Mouse (Mus musculus) cerebellum, adult 2 months (tissue): ENCODE data around the gene Ppp1r3f. TPM values are rescaled to one million over a fixed set of nuclear protein-coding genes. Genes with fewer than 3 reads are reported as not detected.

Source experiments
- DNase-seq, 2 experiments: peaks; one replicate each; pipeline ENCODE4 v3.0.0; 2021
- H3K27ac ChIP-seq: fragments of 200-500 bp; 2 replicates; pipeline ENCODE4 v1.5.1; 2012; ENCODE audit warnings: low read length, control low read depth, inconsistent platforms; ENCODE audit not compliant: insufficient read depth
- H3K27me3 ChIP-seq: fragments of 200-500 bp; 2 replicates; pipeline ENCODE4 v1.6.1; 2012; ENCODE audit warnings: inconsistent platforms, mild to moderate bottlenecking, low read length, moderate library complexity; ENCODE audit not compliant: control insufficient read depth, insufficient read depth
- H3K4me1 ChIP-seq: fragments of 200-500 bp; 2 replicates; pipeline ENCODE4 v1.6.1; 2011; ENCODE audit warnings: low read length; ENCODE audit not compliant: control insufficient read depth, insufficient read depth
- H3K4me3 ChIP-seq: fragments of 200-500 bp; replicated peaks from 2 replicates; pipeline ENCODE3; 2011; ENCODE audit warnings: mild to moderate bottlenecking, low read depth, low read length, control low read depth; ENCODE audit not compliant: insufficient read depth
- CTCF ChIP-seq: fragments of 200-500 bp; IDR thresholded peaks from 2 replicates; pipeline ENCODE4 v1.5.1; 2011; ENCODE audit warnings: low read depth, mild to moderate bottlenecking, control low read depth, low read length, moderate library complexity, borderline replicate concordance; ENCODE audit not compliant: insufficient read depth
- POLR2A ChIP-seq: fragments of 200-500 bp; IDR thresholded peaks from 2 replicates; pipeline ENCODE4 v1.6.1; 2011; ENCODE audit warnings: low read length, control low read depth, borderline replicate concordance; ENCODE audit not compliant: insufficient read depth
- WGBS: fragments of 180-500 bp; shearing (Covaris S2); methylation state at CpG from one replicate; pipeline ENCODE4 v1.1.7; 2018; 5-methylcytosine and 5-hydroxymethylcytosine counted together
- polyA plus RNA-seq: library from polyadenylated mRNA; depleted of rRNA; stranded (reverse); fragments of >200 nt; gene quantifications from 2 replicates; pipeline ENCODE4 v1.2.3, GENCODE M21; 2012

Ppp1r3f gene
- polyA plus RNA-seq, 1 experiment: 20.6 TPM

- WGBS: 41% methylated on average over 9 of the region's 9 CpGs
- no peak overlapping the region for H3K4me3 ChIP-seq
- DNase-seq: no peak
- no peaks in the 10 kb centered on the region for H3K27me3 ChIP-seq
- H3K27ac ChIP-seq: no peak overlapping the region
- no peaks in the 10 kb centered on the region for H3K4me1 ChIP-seq
- TF ChIP-seq CTCF (no peak), POLR2A (no peak)
Measured at GRCm38 (mm10) chrX:7595371-7595770, 21.3 kb upstream of the Ppp1r3f start.

DNA sequence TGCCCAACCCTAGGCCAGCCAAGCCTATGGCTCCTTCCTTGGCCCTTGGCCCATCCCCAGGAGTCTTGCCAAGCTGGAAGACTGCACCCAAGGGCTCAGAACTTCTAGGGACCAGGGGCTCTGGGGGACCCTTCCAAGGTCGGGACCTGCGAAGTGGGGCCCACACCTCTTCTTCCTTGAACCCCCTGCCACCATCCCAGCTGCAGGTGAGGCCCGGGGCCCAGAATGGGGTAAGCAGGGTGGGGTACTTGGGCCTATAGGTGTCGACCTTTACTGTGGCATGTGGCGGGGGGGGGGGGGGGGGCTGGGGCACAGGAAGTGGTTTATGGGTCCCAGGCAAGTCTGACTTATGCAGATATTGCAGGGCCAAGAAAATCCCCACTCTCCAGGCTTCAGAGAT is 12.3 kb upstream of the Ppp1r3f start:
- Histone ChIP-seq H3K27me3 (no peaks in the 10 kb centered on the region), H3K27ac (no peak overlapping the region), H3K4me3 (no peak overlapping the region), H3K4me1 (no peaks in the 10 kb centered on the region)
- TF ChIP-seq CTCF (no peak), POLR2A (no peak)
- no peak for DNase-seq
- WGBS: 97% methylated on average over 5 of the region's 5 CpGs

DNA sequence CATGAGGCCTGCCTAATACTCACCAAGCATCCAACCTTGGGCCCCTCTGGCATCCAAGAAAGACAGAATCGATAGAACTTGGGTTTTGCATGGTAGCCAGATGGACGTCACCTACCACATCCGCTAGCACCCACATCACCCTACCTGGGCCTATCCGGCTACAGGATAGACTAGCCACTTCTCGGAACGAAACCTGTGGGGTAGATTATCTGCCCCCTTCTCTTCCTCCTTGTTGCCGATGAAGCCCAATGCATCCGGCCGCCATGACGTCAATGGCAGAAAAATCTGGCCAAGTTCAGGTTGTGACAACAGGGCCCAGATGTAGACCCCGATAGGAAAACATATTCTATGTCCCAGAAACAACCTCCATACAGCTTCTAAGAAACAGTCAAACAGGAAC is 9.8 kb upstream of the Ppp1r3f start:
- no peak for DNase-seq
- no peak for TF ChIP-seq CTCF
- TF ChIP-seq POLR2A: no peak
- Histone ChIP-seq H3K4me3 (no peak overlapping the region), H3K27me3 (no peaks in the 10 kb centered on the region), H3K4me1 (no peaks in the 10 kb centered on the region), H3K27ac (no peak overlapping the region)
- WGBS: 95% methylated on average over 11 of the region's 11 CpGs

- no peak overlapping the region for H3K27ac ChIP-seq
- H3K4me1 ChIP-seq: no peaks in the 10 kb centered on the region
- H3K27me3 ChIP-seq: no peaks in the 10 kb centered on the region
- WGBS: 88% methylated on average over 2 of the region's 2 CpGs
- TF ChIP-seq POLR2A (no peak), CTCF (no peak)
- DNase-seq: no peak
- no peak overlapping the region for H3K4me3 ChIP-seq
Measured at GRCm38 (mm10) chrX:7581151-7581550, 7.1 kb upstream of the Ppp1r3f start.

- Histone ChIP-seq H3K27me3 (no peaks in the 10 kb centered on the region), H3K4me1 (no peaks in the 10 kb centered on the region), H3K4me3 (peak overlapping the region; percentile 91), H3K27ac (peak overlapping the region; percentile 83; the same call in 1 of the 2 replicates)
- WGBS: 11% methylated on average over 3 of the region's 6 CpGs
- TF ChIP-seq CTCF (no peak), POLR2A (no peak)
- DNase-seq: no peak
Measured at GRCm38 (mm10) chrX:7574885-7575231, 775 bp upstream of the Ppp1r3f start.

DNA sequence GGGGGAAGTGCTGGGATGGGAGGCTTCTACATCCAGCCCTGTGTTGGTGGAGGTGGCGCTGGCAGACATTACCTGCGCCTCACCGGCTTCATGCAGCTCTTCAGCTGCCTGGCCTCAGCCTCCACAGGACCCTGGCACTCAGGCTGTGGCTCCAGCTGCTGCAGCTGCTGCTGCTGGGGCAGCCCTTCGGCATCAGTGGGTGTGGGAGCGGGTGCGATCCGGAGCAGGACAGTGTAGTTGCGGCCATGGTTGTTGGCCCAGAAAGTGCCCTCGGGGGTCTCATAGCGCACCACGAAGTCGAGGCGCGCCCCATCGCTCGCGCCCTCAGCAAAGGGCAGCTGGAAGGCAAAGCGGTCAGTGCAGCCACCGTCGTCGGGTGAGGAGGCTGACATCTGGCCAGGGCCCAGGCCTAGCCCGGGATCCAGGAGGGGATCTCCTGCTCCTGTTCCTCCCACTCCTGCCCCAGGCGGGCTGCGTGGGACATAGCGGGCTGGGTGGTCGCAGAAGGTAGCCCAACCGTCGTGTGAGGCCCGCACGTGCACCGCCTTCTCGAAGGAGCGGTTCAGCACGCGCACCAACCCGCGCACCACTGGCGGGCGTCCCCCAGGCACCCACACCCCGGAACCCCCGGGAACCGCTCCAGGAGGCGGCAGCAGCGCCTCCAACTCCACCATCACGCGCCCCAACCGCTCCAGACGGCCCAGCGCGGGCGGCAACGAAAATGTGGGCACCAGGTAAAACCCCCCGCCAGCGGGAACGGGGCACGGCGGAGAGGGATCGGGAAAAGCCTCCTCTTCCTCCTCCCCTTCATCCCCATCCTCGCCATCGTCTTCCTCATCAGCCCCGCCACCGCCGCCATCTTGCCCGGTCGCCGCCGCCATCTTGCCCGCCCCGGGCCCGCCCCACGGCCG is 652 bp downstream of the Ppp1r3f start, which contains the start of gene Foxp3:
TSS of gene Foxp3 (plus strand) at position 469 of the 911 bp plus-strand sequence.
- H3K27ac ChIP-seq: peak within 1 kb of the TSS; percentile 96
- no peak for TF ChIP-seq CTCF
- TF ChIP-seq POLR2A: no peak
- WGBS: 20% methylated on average over 53 of the region's 72 CpGs
- H3K4me3 ChIP-seq: peak within 1 kb of the TSS; percentile 91
- no peaks in the 10 kb centered on the region for H3K27me3 ChIP-seq
- H3K4me1 ChIP-seq: 0 out of 2 replicates have a peak, but pooled peaks cover 2% of the 10 kb centered on the region
- no peak for DNase-seq

DNA sequence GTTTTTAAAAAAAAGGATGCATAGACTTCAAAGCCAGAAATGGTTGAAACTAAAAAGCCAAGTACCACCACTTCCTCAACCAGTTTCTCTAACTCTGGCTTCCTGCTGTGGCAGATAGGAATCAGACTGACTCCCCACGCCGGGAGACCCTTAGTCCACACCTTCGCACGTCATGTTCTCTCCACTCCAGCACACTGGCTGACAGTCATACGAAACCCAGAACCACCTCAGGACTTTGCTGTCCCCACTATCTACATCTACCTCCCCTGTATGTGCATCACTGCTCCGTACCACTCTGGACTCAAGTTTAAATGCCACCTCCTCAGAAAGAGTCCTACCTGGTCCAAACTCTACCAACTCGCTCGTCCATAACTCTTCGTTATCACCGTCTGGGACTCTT is 1.6 kb downstream of the Ppp1r3f start:
- WGBS: 85% methylated on average over 10 of the region's 10 CpGs
- Histone ChIP-seq H3K4me3 (no peak overlapping the region), H3K27ac (no peak overlapping the region), H3K4me1 (peaks cover 2% of the 10 kb centered on the region; the same call in 1 of the 2 replicates), H3K27me3 (no peaks in the 10 kb centered on the region)
- DNase-seq: no peak
- TF ChIP-seq POLR2A (no peak), CTCF (no peak)

DNA sequence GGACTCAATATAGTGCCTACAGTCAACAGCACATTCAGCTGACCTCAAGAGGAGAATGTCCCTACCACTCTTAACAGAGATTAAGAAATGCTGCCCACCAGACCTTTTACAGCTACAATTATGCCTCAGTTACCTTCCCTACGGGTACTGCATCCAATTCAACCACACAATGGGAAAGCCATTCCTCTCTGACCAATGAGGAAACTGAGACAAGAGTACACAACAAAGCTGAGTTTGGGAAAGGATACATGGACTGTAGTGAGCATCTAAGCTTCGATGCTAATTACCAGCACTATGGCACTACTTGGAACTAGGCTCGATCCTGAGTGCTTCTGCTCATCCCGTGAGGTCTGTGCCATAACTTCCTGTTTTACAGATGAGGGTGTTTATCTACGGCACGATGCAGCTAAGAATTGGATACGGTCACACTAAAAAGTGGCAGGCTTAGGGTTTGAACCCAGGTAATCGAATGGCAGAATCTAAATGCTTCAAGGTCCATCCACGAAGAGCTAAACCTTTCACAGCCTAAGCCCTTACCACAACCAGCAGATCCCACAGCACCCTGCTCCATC is 2.4 kb downstream of the Ppp1r3f start:
- WGBS: 88% methylated on average over 9 of the region's 9 CpGs
- Histone ChIP-seq H3K4me1 (peaks cover 4% of the 10 kb centered on the region), H3K27me3 (no peaks in the 10 kb centered on the region), H3K4me3 (no peak overlapping the region), H3K27ac (no peak overlapping the region)
- no peak for DNase-seq
- TF ChIP-seq POLR2A: no peak
- TF ChIP-seq CTCF: no peak
